Mouse (Mus musculus) E14TG2a.4 (cell line): ENCODE results near the gene Hist2h4.

Source experiments
- CTCF ChIP-seq: conservative IDR thresholded peaks from 2 replicates; pipeline ENCODE4 v1.5.1; 2014; ENCODE audit warnings: low read length
- NANOG ChIP-seq: IDR thresholded peaks from 2 replicates; pipeline ENCODE4 v1.6.1; 2014; ENCODE audit warnings: borderline replicate concordance, low read length, mixed read lengths
- POU5F1 ChIP-seq: IDR thresholded peaks from 2 replicates; pipeline ENCODE4 v1.6.1; 2014; ENCODE audit warnings: low read length, borderline replicate concordance

DNA sequence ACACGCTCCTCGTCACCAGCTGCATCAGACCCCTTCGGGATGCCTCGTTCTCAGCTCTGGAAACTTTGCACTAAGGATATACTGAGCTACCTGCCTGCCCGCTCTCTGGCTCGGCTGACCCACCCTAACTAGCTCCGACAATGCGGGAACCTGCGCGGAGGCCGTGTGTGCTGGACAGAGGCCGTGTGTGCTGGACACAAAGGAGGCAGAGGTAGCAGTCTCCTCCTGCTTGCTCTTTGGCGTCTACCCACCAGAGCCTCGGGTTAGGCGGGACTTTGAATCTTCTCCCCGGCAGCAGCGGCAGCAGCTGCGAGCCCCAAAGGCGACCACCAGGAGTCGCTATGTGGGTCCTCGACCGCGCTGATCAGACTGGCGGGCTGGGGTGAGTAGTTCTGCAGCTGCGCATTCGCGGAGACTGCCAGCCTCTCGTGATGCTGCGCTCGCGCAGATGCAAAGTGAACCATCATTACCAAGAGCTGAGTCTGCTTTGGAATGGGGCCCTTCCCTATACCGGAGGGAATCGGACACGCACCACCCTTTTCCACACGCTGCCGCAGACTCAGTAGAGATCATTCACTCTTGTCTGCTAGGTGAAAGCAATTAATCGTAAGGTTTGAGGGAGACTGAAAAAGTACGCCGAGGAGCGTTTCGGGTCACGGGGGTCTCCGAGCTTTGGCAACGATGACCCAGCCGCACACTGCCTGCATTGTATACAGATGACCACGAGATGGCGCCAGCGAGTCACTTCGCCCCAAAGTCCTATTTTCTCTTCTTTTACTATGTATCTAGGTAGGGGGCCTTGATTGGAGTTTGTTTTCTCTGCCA is 14.9 kb upstream of the Hist2h4 start:
- TF ChIP-seq CTCF (peak; percentile 70), POU5F1 (no peak), NANOG (no peak)
